Mouse (Mus musculus) ES-E14 (cell line): ENCODE results near the gene Hoxd10. TPM values are rescaled to one million over a fixed set of nuclear protein-coding genes. Genes with fewer than 3 reads are reported as not detected.

ENCODE experiments used
- DNase-seq: peaks from one replicate; pipeline ENCODE4 v3.0.0-alpha.2; 2013; ENCODE audit warnings: low read depth, low spot score
- H3K27ac ChIP-seq: 2 replicates; pipeline ENCODE4 v1.5.1; 2012; ENCODE audit warnings: low read depth, mild to moderate bottlenecking, low read length, moderate library complexity, mixed read lengths; ENCODE audit not compliant: poor library complexity, insufficient read depth, severe bottlenecking
- H3K36me3 ChIP-seq: 2 replicates; pipeline ENCODE4 v1.6.1; 2012; ENCODE audit warnings: mild to moderate bottlenecking, low read length, moderate library complexity, mixed read lengths; ENCODE audit not compliant: control insufficient read depth, poor library complexity, insufficient read depth, severe bottlenecking
- H3K4me1 ChIP-seq, 2 experiments: fragments of 150-350 bp in 1 of 2; sonication (generic) in 1 of 2; 2 replicates each; pipeline ENCODE4 v1.6.1; 2012; ENCODE audit warnings: low read length in 2 of 2, mild to moderate bottlenecking in 1 of 2, mixed read lengths in 1 of 2; ENCODE audit not compliant: control insufficient read depth in 2 of 2, insufficient read depth in 2 of 2, poor library complexity in 1 of 2
- H3K4me3 ChIP-seq, 2 experiments: fragments of 150-350 bp in 1 of 2; sonication (generic) in 1 of 2; 2 replicates each; pipeline ENCODE4 v1.5.1; 2012; ENCODE audit warnings: low read length in 2 of 2, low read depth in 1 of 2, mild to moderate bottlenecking in 1 of 2, mixed read lengths in 1 of 2; ENCODE audit not compliant: insufficient read depth in 1 of 2, poor library complexity in 1 of 2, severe bottlenecking in 1 of 2
- H3K9ac ChIP-seq: 2 replicates; pipeline ENCODE4 v1.6.1; 2012; ENCODE audit warnings: low read depth, mild to moderate bottlenecking, low read length, mixed read lengths; ENCODE audit not compliant: poor library complexity, insufficient read depth, severe bottlenecking
- H3K9me3 ChIP-seq: fragments of 150-350 bp; sonication (generic); 2 replicates; pipeline ENCODE4 v1.6.1; 2012; ENCODE audit warnings: low read depth, mild to moderate bottlenecking, low read length; ENCODE audit not compliant: control insufficient read depth, insufficient read depth
- CHD2 ChIP-seq: IDR thresholded peaks from 2 replicates; pipeline ENCODE4 v1.6.1; 2014; ENCODE audit warnings: mild to moderate bottlenecking, low read depth, low read length, inconsistent platforms
- HCFC1 ChIP-seq: IDR thresholded peaks from 2 replicates; pipeline ENCODE4 v1.6.1; 2012; ENCODE audit warnings: low read length, inconsistent platforms, borderline replicate concordance; ENCODE audit not compliant: insufficient read depth
- MAFK ChIP-seq: IDR thresholded peaks from 2 replicates; pipeline ENCODE4 v1.6.1; 2014; ENCODE audit warnings: mild to moderate bottlenecking, low read depth, low read length, inconsistent platforms; ENCODE audit not compliant: insufficient read depth
- ZC3H11A ChIP-seq: IDR thresholded peaks from 2 replicates; pipeline ENCODE4 v1.6.1; 2012; ENCODE audit warnings: low read depth, mild to moderate bottlenecking, inconsistent platforms, low read length, borderline replicate concordance
- ZNF384 ChIP-seq: IDR thresholded peaks from 2 replicates; pipeline ENCODE4 v1.6.1; 2012; ENCODE audit warnings: low read depth, low read length, inconsistent platforms
- in situ Hi-C, 2 experiments: fragments of 600-800 bp; cut with MboI; formaldehyde crosslinking; loops; one replicate each; pipeline ENCODE4 v1.15.1; 2025; ENCODE audit warnings: low sequenced_read_pairs in 2 of 2, inconsistent platforms in 1 of 2; ENCODE audit not compliant: unreplicated experiment in 2 of 2
- total RNA-seq: library from RNA; depleted of rRNA; stranded (reverse); fragments of 300-350 nt; gene quantifications from 2 replicates; pipeline ENCODE4 v1.2.3, GENCODE M21; 2012

Hoxd10 gene
- total RNA-seq, 1 experiment = 0.40 TPM

DNA sequence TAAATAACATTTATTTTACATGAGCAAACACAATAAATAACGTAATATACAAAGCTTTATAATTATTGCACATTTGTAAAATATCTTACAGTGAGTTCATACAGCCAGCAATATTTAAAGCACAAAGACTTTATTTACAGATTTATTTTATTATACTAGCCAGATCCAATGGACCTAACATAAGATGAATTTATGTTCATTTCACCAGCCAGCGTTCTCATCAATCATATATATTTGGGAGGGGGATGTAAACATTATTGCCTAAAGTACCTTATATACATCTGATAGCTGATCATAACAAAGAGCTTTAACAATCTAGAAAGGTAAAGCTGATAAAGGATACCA lies 38.8 kb upstream of the Hoxd10 start:
- Histone ChIP-seq H3K36me3 (no peaks in the 10 kb centered on the region), H3K9me3 (no peaks in the 10 kb centered on the region), H3K4me3 (no peak overlapping the region), H3K9ac (no peak overlapping the region), H3K27ac (no peak overlapping the region), H3K4me1 (no peaks in the 10 kb centered on the region)
- in situ Hi-C loops = loop anchor here (25.0 kb wide), 2 partner anchors 591 to 1091 kb away; no protein-coding TSS in a partner anchor
- DNase-seq = no peak
- TF ChIP-seq CHD2 (no peak), ZNF384 (no peak), ZC3H11A (no peak), HCFC1 (no peak), MAFK (no peak)

DNA sequence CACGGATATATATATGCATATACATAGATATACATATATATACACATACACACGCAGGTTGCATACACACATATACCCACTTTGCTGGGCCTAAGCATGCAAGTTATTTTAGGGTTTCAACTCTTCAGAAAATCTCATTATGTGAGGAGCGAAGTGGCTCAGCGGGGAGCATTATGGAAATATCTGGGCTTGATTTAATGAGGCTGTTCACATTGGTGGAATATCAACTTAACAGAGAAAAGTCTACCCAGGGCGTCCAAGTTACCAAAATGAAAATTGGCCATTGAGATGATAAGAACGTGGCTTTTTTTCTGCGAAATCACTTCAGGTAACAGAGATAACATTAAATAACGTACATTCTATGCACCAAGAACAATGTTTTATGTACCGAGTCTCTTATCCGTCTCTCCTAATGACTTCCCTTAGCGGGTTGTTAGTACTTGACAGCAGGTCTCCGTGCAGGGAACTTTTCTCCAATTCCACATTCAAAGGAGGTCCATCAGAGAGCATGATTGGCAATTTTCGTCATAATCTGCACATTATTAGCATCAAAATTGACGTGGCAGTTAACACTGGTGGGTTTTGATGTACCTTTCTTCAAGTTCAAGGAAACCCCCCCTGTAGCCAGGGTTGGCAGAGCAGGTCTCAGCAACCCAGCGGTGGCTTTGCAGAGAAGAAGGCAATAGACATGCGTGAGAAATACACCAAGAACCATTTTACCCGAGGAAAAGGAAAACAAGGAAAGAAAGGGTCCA lies 37.8 kb upstream of the Hoxd10 start:
- H3K27ac ChIP-seq = no peak overlapping the region
- no peaks in the 10 kb centered on the region for H3K9me3 ChIP-seq
- in situ Hi-C loops = loop anchor here (25.0 kb wide), 2 partner anchors 592 to 1092 kb away; no protein-coding TSS in a partner anchor
- H3K9ac ChIP-seq = no peak overlapping the region
- TF ChIP-seq HCFC1 = no peak
- TF ChIP-seq ZNF384 = no peak
- TF ChIP-seq MAFK = no peak
- TF ChIP-seq ZC3H11A = no peak
- TF ChIP-seq CHD2 = no peak
- no peaks in the 10 kb centered on the region for H3K4me1 ChIP-seq
- no peak for DNase-seq
- no peak overlapping the region for H3K4me3 ChIP-seq
- no peaks in the 10 kb centered on the region for H3K36me3 ChIP-seq

DNA sequence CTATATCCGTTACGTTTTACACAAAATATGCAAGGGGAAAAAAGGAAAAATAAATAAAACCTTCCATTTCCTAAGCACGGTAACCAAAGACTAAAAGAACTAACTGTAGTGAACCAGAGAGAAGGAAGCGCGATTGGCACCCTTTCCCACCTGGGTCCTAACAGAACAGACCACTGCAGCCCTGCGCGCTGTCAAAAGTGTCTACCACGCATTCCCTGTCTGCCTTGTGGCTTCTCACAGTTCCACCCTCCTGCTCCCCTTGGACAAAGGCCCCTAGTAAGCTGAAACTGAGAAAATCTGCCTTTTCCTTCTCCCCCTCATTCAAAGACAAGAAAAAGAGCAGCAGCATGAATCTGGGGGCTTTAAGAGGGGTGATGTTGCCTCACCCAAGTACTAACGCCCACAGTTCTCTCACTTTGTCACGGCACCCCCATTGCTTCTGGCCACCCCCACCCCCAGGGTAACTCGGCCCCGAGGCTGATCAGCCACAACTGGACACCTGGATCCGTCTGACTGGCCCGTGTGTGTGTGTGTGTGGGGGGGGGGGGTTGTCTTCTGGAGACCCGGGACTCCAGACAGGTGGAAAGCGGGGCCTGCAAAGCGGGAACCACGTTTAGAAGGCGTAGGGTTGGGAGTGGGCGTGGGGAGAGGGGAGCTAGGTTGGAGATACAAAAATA lies 36.8 kb upstream of the Hoxd10 start:
- in situ Hi-C loops = loop anchor here (25.0 kb wide), 2 partner anchors 593 to 1093 kb away; no protein-coding TSS in a partner anchor
- H3K4me1 ChIP-seq = no peaks in the 10 kb centered on the region
- DNase-seq = no peak
- no peak for TF ChIP-seq ZC3H11A
- no peak for TF ChIP-seq CHD2
- no peak for TF ChIP-seq HCFC1
- peak overlapping the region; percentile 2 to 67; a peak in 2 of 4 replicates for H3K4me3 ChIP-seq
- H3K9ac ChIP-seq = no peak overlapping the region
- no peak overlapping the region for H3K27ac ChIP-seq
- H3K9me3 ChIP-seq = no peaks in the 10 kb centered on the region
- no peaks in the 10 kb centered on the region for H3K36me3 ChIP-seq

DNA sequence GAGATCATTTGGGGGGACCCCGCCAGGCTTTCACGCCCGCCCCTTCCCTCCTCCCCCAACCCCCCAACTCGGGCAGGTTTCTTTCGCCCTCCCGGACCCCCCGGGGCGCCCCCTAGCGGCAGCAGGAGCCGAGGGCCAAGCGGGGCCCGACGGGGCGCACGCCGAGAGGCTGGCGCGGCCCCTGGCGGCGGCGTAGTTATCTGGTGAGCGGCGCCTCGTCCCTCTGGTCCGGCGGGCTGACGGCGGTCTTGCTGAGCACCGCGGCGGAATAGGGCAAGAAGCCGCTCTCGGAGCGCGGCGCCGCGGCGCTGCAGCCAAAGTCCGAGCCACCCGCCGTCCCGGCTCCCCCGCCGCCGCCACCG lies 36.3 kb upstream of the Hoxd10 start:
- DNase-seq = no peak
- no peaks in the 10 kb centered on the region for H3K9me3 ChIP-seq
- no peak overlapping the region for H3K9ac ChIP-seq
- in situ Hi-C loops = loop anchor here (25.0 kb wide), 2 partner anchors 593 to 1093 kb away; no protein-coding TSS in a partner anchor
- no peak for TF ChIP-seq MAFK
- no peaks in the 10 kb centered on the region for H3K4me1 ChIP-seq
- H3K27ac ChIP-seq = no peak overlapping the region
- H3K36me3 ChIP-seq = no peaks in the 10 kb centered on the region
- H3K4me3 ChIP-seq = peak overlapping the region; percentile 25 to 67; a peak in 2 of 4 replicates
